Mouse (Mus musculus) midbrain, embryonic 11.5 days (tissue): Measurements from ENCODE around the gene Retnla. TPM values are rescaled to one million over a fixed set of nuclear protein-coding genes. Genes with fewer than 3 reads are reported as not detected.
"Not testable (repeated sequence)": the region's sequence is repeated elsewhere in the genome, so short reads cannot be mapped to it uniquely, and the experiment has no call there.

Source experiments
- ATAC-seq: fragments of 200-750 bp; cut with Nextera tagmentation; 2 replicates; pipeline ENCODE4 v1.8.0; 2017; ENCODE audit warnings: moderate TSS enrichment, moderate library complexity; ENCODE audit not compliant: low FRiP score
- DNase-seq: peaks from one replicate; pipeline ENCODE4 v3.0.0; 2015; ENCODE audit warnings: low spot score; ENCODE audit errors: missing footprints
- H3K27ac ChIP-seq: fragments of 300-500 bp; sonication (generic); 2 replicates; pipeline ENCODE4 v1.5.1; 2014; ENCODE audit warnings: low read depth, low read length
- H3K27me3 ChIP-seq: fragments of 300-500 bp; sonication (generic); 2 replicates; pipeline ENCODE4 v1.6.1; 2014; ENCODE audit warnings: mild to moderate bottlenecking, low read length, moderate library complexity, mixed read lengths; ENCODE audit not compliant: control insufficient read depth, insufficient read depth
- H3K36me3 ChIP-seq: fragments of 300-500 bp; sonication (generic); 2 replicates; pipeline ENCODE4 v1.6.1; 2014; ENCODE audit warnings: mild to moderate bottlenecking, low read length, moderate library complexity, mixed read lengths; ENCODE audit not compliant: control insufficient read depth, insufficient read depth
- H3K4me1 ChIP-seq: fragments of 300-500 bp; sonication (generic); 2 replicates; pipeline ENCODE4 v1.6.1; 2014; ENCODE audit warnings: low read length; ENCODE audit not compliant: control insufficient read depth, insufficient read depth
- H3K4me2 ChIP-seq: fragments of 300-500 bp; sonication (generic); 2 replicates; pipeline ENCODE4 v1.6.1; 2014; ENCODE audit warnings: mild to moderate bottlenecking, moderate library complexity
- H3K4me3 ChIP-seq: fragments of 300-500 bp; sonication (generic); 2 replicates; pipeline ENCODE4 v1.5.1; 2014; ENCODE audit warnings: low read depth, low read length
- H3K9ac ChIP-seq: fragments of 300-500 bp; sonication (generic); 2 replicates; pipeline ENCODE4 v1.6.1; 2014; ENCODE audit warnings: low read length
- H3K9me3 ChIP-seq: fragments of 300-500 bp; sonication (generic); 2 replicates; pipeline ENCODE4 v1.6.1; 2016; ENCODE audit warnings: low read length; ENCODE audit not compliant: control insufficient read depth
- WGBS: fragments of 180-500 bp; shearing (Covaris S2); extraction: QIAGEN DNeasy Blood & Tissue Kit; methylation state at CpG from one replicate; pipeline ENCODE4 v1.1.7; 2014; 5-methylcytosine and 5-hydroxymethylcytosine counted together
- polyA plus RNA-seq: library from polyadenylated mRNA; unstranded; fragments of >200 nt; fragmentation: Nextera tagmentation; extraction: Ambion mirVana; gene quantifications from 2 replicates; pipeline ENCODE4 v1.2.1, GENCODE M21; 2014

Retnla gene
- polyA plus RNA-seq, 1 experiment from 2014 or later, result not detected

DNA sequence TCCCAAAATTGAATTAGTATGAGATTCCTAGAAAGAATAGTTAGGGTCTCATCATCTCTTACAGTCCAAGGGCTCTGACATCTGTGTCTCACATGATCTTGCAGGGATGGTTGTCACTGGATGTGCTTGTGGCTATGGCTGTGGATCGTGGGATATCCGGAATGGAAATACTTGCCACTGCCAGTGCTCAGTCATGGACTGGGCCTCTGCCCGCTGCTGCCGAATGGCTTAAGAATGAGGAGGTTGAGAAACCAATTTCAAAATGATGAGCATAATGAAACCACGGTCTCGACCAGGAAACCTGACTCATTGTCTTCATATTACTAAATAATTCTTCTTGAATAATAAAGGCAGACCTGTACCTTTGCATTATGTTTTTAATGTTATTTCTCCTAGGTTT, 23.8 kb upstream of the Retnla start:
- H3K36me3 ChIP-seq, result no peaks in the 10 kb centered on the region
- no peaks in the 10 kb centered on the region for H3K27me3 ChIP-seq
- H3K9me3 ChIP-seq, result no peaks in the 10 kb centered on the region
- ATAC-seq (no peak), DNase-seq (no peak)
- WGBS, result 97% methylated on average over 6 of the region's 6 CpGs
- no peak overlapping the region for H3K4me3 ChIP-seq
- H3K4me1 ChIP-seq, result no peaks in the 10 kb centered on the region
- no peak overlapping the region for H3K27ac ChIP-seq
- no peak overlapping the region for H3K4me2 ChIP-seq
- H3K9ac ChIP-seq, result no peak overlapping the region

DNA sequence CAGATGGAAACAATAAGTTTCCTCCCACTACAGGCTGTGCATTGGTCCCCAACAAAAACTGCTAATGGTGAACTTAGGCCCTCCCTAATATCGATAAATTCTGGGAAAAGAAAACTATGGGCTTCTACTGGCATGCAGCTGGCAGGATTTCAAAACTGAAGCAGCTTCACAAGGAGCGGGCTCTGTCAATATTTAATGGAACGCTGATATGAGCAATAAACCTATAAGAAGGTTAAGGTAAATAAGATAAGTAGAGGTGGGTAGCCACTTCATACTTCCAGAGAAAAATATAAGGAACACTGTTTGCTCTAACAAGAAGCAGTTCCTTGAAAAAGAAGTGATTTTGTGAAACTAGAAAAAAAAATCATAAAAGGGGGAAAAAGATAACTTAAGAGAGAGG, 15.9 kb upstream of the Retnla start:
- no peaks in the 10 kb centered on the region for H3K4me1 ChIP-seq
- H3K4me2 ChIP-seq, result no peak overlapping the region
- H3K36me3 ChIP-seq, result no peaks in the 10 kb centered on the region
- DNase-seq (no peak), ATAC-seq (no peak)
- WGBS, result 92% methylated on average over 3 of the region's 3 CpGs
- H3K27ac ChIP-seq, result no peak overlapping the region
- H3K27me3 ChIP-seq, result no peaks in the 10 kb centered on the region
- no peaks in the 10 kb centered on the region for H3K9me3 ChIP-seq
- H3K9ac ChIP-seq, result no peak overlapping the region
- no peak overlapping the region for H3K4me3 ChIP-seq

DNA sequence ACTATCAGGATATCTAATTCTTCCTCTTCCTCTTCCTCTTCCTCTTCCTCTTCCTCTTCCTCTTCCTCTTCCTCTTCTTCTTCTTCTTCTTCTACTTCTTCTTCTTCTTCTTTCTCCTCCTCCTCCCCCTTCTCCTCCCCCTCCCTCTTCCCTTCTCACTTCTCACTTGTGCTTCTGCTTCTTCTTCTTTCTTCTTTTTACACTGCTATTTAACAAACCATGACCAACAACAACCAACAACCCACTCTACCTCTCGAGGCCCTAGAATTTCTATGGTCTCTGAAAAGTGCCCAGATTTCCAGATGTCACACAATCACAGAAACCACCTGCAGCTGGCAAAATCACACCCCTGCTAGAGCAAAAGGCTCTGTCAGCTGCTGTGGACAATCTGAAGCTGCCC, 14.7 kb upstream of the Retnla start:
- Histone ChIP-seq H3K4me2 (no peak overlapping the region), H3K9me3 (no peaks in the 10 kb centered on the region), H3K27ac (no peak overlapping the region), H3K36me3 (no peaks in the 10 kb centered on the region), H3K4me1 (no peaks in the 10 kb centered on the region), H3K9ac (no peak overlapping the region), H3K4me3 (no peak overlapping the region), H3K27me3 (no peaks in the 10 kb centered on the region)
- 57% methylated on average over 1 of the region's 1 CpGs for WGBS
- ATAC-seq (no peak), DNase-seq (no peak)

DNA sequence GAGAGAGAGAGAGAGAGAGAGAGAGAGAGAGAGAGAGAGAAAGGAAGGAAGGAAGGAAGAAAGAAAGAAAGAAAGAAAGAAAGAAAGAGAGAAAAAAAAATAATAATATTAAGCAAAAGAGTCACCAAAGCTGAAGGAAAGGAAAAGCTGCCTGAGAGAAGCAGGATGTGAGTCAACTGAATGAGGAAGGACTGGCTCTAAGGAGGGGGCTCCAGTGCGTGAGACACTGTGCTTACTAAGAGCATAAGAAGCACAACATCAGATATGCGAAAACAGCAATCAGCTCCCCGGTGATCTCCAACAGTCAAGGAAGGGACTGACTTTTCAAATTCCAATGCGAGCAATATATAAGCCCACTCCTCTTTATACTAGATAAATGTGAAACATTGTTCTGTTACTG, 13.3 kb upstream of the Retnla start:
- Histone ChIP-seq H3K4me2 (no peak overlapping the region), H3K4me1 (no peaks in the 10 kb centered on the region), H3K27ac (no peak overlapping the region), H3K9me3 (no peaks in the 10 kb centered on the region), H3K27me3 (no peaks in the 10 kb centered on the region), H3K9ac (no peak overlapping the region), H3K4me3 (no peak overlapping the region), H3K36me3 (no peaks in the 10 kb centered on the region)
- 87% methylated on average over 4 of the region's 4 CpGs for WGBS
- DNase-seq (no peak), ATAC-seq (no peak)

DNA sequence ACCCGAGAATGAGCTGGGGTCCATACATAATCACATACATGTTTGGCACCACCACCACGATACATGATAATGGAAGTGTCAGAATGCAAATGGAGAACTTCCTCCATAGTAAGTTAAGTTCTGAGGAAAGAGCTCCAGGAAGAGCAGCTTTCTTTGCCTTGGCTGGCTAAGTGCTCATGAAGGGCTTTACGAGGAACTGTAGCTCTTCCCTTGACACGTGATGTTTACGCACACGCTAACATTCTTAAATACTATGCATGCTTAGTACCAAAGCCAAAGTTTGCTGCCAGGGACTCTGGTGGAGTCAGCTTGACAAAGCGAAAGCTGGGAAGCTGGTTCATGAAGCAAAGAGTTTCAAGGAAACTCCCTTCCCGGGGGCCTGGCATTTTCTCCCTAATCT, 10.3 kb upstream of the Retnla start:
- Histone ChIP-seq H3K9ac (no peak overlapping the region), H3K36me3 (no peaks in the 10 kb centered on the region), H3K4me2 (no peak overlapping the region), H3K4me1 (no peaks in the 10 kb centered on the region), H3K27ac (no peak overlapping the region), H3K4me3 (no peak overlapping the region), H3K27me3 (no peaks in the 10 kb centered on the region), H3K9me3 (no peaks in the 10 kb centered on the region)
- ATAC-seq (no peak), DNase-seq (no peak)
- 82% methylated on average over 7 of the region's 8 CpGs for WGBS

DNA sequence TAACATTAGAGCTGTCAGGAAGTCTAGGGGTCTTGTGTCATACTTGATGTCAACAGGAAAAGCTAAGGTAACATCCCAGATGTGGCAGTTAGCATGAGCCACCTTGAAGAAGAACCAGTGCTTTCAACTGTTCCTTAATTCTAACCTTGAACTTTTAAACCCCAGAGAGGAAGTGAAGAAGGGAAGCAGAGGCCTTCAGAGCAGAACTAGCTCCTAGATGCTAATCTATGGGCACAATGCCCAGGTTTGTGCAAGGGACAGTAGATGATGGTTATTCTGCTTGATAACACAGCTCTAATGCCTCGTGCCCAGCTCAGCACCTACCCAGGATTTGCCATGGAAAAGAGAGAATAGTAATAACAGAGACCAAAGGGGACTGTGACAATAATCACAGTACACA, 8.7 kb upstream of the Retnla start:
- ATAC-seq, H3K36me3 ChIP-seq, H3K4me3 ChIP-seq, H3K4me1 ChIP-seq, H3K27me3 ChIP-seq, H3K27ac ChIP-seq, H3K9ac ChIP-seq, H3K9me3 ChIP-seq, DNase-seq, H3K4me2 ChIP-seq: not testable (repeated sequence)
- WGBS, result 67% methylated on average over 1 of the region's 1 CpGs

DNA sequence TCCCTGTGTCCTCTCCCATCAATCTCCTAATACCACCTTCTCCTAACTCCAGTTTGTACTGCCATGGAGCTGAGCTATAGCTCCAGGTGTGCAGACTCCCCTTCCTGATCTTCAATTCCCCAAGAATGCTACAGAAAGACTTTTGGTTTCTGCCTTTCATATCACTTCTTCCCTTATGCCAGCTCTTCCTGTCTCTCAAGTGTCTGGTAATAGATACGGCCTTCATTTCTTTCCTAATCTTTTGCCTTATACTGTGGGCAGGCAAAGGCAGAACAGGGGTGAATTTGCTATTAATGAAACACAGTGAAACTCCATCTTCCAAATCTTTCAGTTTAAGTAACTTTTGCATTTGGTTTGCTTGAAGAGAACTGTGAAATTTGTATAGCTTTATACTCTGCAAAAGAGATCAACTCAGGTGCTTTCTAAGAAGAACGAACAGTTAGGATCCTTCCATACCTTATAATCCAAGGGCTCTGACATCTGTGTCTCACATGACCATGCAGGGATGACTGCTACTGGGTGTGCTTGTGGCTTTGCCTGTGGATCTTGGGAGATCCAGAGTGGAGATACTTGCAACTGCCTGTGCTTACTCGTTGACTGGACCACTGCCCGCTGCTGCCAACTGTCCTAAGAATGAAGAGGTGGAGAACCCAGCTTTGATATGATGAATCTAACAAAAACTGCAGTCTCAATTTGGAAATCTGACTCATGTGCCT, 1.5 kb downstream of the Retnla start:
- ATAC-seq (no peak), DNase-seq (no peak)
- no peaks in the 10 kb centered on the region for H3K27me3 ChIP-seq
- 88% methylated on average over 4 of the region's 4 CpGs for WGBS
- no peak overlapping the region for H3K9ac ChIP-seq
- H3K9me3 ChIP-seq, result no peaks in the 10 kb centered on the region
- no peaks in the 10 kb centered on the region for H3K4me1 ChIP-seq
- H3K27ac ChIP-seq, result no peak overlapping the region
- no peak overlapping the region for H3K4me3 ChIP-seq
- no peaks in the 10 kb centered on the region for H3K36me3 ChIP-seq
- no peak overlapping the region for H3K4me2 ChIP-seq

DNA sequence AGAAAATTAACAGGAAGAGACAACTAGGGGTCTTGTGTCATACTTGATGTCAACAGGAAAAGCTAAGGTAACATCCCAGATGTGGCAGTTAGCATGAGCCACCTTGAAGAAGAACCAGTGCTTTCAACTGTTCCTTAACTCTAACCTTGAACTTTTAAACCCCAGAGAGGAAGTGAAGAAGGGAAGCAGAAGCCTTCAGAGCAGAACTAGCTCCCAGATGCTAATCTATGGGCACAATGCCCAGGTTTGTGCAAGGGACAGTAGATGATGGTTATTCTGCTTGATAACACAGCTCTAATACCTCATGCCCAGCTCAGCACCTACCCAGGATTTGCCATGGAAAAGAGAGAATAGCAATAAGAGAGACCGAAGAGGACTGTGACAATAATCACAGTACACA, 22.7 kb downstream of the Retnla start:
- H3K4me1 ChIP-seq, H3K4me2 ChIP-seq, H3K9ac ChIP-seq, H3K27me3 ChIP-seq, H3K4me3 ChIP-seq, DNase-seq, H3K9me3 ChIP-seq, H3K36me3 ChIP-seq, ATAC-seq, H3K27ac ChIP-seq: not testable (repeated sequence)
- 96% methylated on average over 1 of the region's 1 CpGs for WGBS

DNA sequence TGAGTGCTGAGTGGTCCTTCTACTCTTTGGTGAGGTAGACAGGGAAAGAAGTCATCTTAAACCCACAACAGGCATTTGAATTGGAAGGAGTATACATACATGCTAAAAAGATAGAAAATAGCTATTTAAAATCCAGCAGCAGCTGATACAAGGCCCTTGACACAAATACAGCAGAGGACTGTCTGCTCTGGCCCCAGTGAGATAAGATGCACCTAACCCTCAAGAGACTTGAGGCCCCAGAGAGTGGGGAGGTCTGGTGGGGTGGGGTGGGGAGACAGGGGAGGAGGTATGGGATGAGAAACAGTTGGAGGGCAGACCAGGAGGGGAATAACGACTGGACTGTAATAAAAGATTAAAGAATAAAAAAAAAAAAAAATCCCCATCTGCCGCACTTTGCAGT, 25.3 kb downstream of the Retnla start:
- DNase-seq, result no peak
- Histone ChIP-seq H3K27ac (no peak overlapping the region), H3K9ac (no peak overlapping the region), H3K4me1 (no peaks in the 10 kb centered on the region), H3K4me3 (no peak overlapping the region), H3K9me3 (no peaks in the 10 kb centered on the region), H3K36me3 (no peaks in the 10 kb centered on the region), H3K27me3 (no peaks in the 10 kb centered on the region), H3K4me2 (no peak overlapping the region)
- ATAC-seq, result no peak
- 88% methylated on average over 2 of the region's 2 CpGs for WGBS
